Mouse (Mus musculus): ENCODE measurements around the gene Trpc4.
A peak's percentile ranks its signal among the peaks of the same experiment; 100 is the strongest.

Trpc4 gene

GRCm38 (mm10) chr3:54269180-54269579, 113.3 kb downstream of the Trpc4 start:
- no peak for DNase-seq

GRCm38 (mm10) chr3:54274651-54275050, 118.8 kb downstream of the Trpc4 start:
- no peak for DNase-seq

- DNase-seq, result no peak
Measured at GRCm38 (mm10) chr3:54289731-54290130, 133.9 kb downstream of the Trpc4 start.

- DNase-seq, result no peak
Measured at GRCm38 (mm10) chr3:54310604-54311003, 154.8 kb downstream of the Trpc4 start.

- DNase-seq, result no peak
Measured at GRCm38 (mm10) chr3:54314055-54314454, 158.2 kb downstream of the Trpc4 start.

GRCm38 (mm10) chr3:54352891-54353652, 197.2 kb downstream of the Trpc4 start:
- peak; percentile 54 to 76 for DNase-seq

- no peak for DNase-seq
Measured at GRCm38 (mm10) chr3:54357561-54357960, 201.7 kb downstream of the Trpc4 start.

GRCm38 (mm10) chr3:54358463-54359189, 202.8 kb downstream of the Trpc4 start:
- DNase-seq, result no peak

GRCm38 (mm10) chr3:54360897-54361296, 205.1 kb downstream of the Trpc4 start, which contains the start of gene Postn:
Gene Postn (plus strand): TSS chr3:54361109.
- DNase-seq, result no peak

- no peak for DNase-seq
Measured at GRCm38 (mm10) chr3:54361656-54362055, 205.8 kb downstream of the Trpc4 start.
